Mouse (Mus musculus) midbrain, embryonic 14.5 days (tissue): ENCODE data around the gene Pde3a. TPM values are rescaled to one million over a fixed set of nuclear protein-coding genes. Genes with fewer than 3 reads are reported as not detected.

ENCODE experiments used
- ATAC-seq: fragments of 200-750 bp; cut with Nextera tagmentation; 2 replicates; pipeline ENCODE4 v1.8.0; 2017; ENCODE audit warnings: moderate number of reproducible peaks, moderate library complexity; ENCODE audit not compliant: low FRiP score, low TSS enrichment
- DNase-seq: peaks from one replicate; pipeline ENCODE4 v3.0.0-alpha.2; 2015
- H3K27ac ChIP-seq: fragments of 300-500 bp; sonication (generic); replicated peaks from 2 replicates; pipeline ENCODE4 v1.5.1; 2014; ENCODE audit warnings: mild to moderate bottlenecking, low read depth, low read length, moderate library complexity
- H3K27me3 ChIP-seq: fragments of 300-500 bp; sonication (generic); 2 replicates; pipeline ENCODE4 v1.6.1; 2014; ENCODE audit warnings: low read length, control low read depth, mixed read lengths; ENCODE audit not compliant: control insufficient read depth, insufficient read depth
- H3K36me3 ChIP-seq: fragments of 300-500 bp; sonication (generic); 2 replicates; pipeline ENCODE4 v1.6.1; 2014; ENCODE audit warnings: low read length, control low read depth; ENCODE audit not compliant: control insufficient read depth, insufficient read depth
- H3K4me1 ChIP-seq: fragments of 300-500 bp; sonication (generic); 2 replicates; pipeline ENCODE4 v1.6.1; 2014; ENCODE audit warnings: mild to moderate bottlenecking, antibody characterized with exemption, low read length, control low read depth; ENCODE audit not compliant: control insufficient read depth, insufficient read depth
- H3K4me2 ChIP-seq: fragments of 300-500 bp; sonication (generic); 2 replicates; pipeline ENCODE4 v1.6.1; 2014; ENCODE audit warnings: mild to moderate bottlenecking, low read length, moderate library complexity
- H3K4me3 ChIP-seq: fragments of 300-500 bp; sonication (generic); replicated peaks from 2 replicates; pipeline ENCODE4 v1.5.1; 2014; ENCODE audit warnings: low read depth, low read length
- H3K9ac ChIP-seq: fragments of 300-500 bp; sonication (generic); replicated peaks from 2 replicates; pipeline ENCODE4 v1.6.1; 2014; ENCODE audit warnings: mild to moderate bottlenecking, low read length, moderate library complexity
- H3K9me3 ChIP-seq: fragments of 300-500 bp; sonication (generic); 2 replicates; pipeline ENCODE4 v1.6.1; 2016; ENCODE audit warnings: low read length, control low read depth, mixed read lengths; ENCODE audit not compliant: control insufficient read depth
- WGBS: fragments of 180-500 bp; shearing (Covaris S2); extraction: QIAGEN DNeasy Blood & Tissue Kit; methylation state at CpG from one replicate; pipeline ENCODE4 v1.1.7; 2014; 5-methylcytosine and 5-hydroxymethylcytosine counted together
- polyA plus RNA-seq: library from polyadenylated mRNA; unstranded; fragments of >200 nt; fragmentation: Nextera tagmentation; extraction: Ambion mirVana; gene quantifications from 2 replicates; pipeline ENCODE4 v1.2.1, GENCODE M21; 2014

The Pde3a gene
- polyA plus RNA-seq, 1 experiment from 2014 or later, result 3.1 TPM

GRCm38 (mm10) chr6:141525787-141526186 lies 276.7 kb downstream of the Pde3a start:
- WGBS, result 39% methylated on average over 1 of the region's 1 CpGs
- ATAC-seq, result no peak
- no peak overlapping the region for H3K27ac ChIP-seq
- no peaks in the 10 kb centered on the region for H3K9me3 ChIP-seq
- H3K4me2 ChIP-seq, result no peak overlapping the region
- H3K9ac ChIP-seq, result no peak overlapping the region
- no peaks in the 10 kb centered on the region for H3K4me1 ChIP-seq
- no peaks in the 10 kb centered on the region for H3K36me3 ChIP-seq
- H3K4me3 ChIP-seq, result no peak overlapping the region
- DNase-seq, result peak; percentile 2
- no peaks in the 10 kb centered on the region for H3K27me3 ChIP-seq

GRCm38 (mm10) chr6:141530865-141531264 lies 281.8 kb downstream of the Pde3a start:
- ATAC-seq (no peak), DNase-seq (no peak)
- Histone ChIP-seq H3K27me3 (no peaks in the 10 kb centered on the region), H3K9ac (no peak overlapping the region), H3K4me1 (no peaks in the 10 kb centered on the region), H3K27ac (no peak overlapping the region), H3K36me3 (no peaks in the 10 kb centered on the region), H3K4me3 (no peak overlapping the region), H3K4me2 (no peak overlapping the region), H3K9me3 (no peaks in the 10 kb centered on the region)
- WGBS, result 85% methylated on average over 6 of the region's 6 CpGs

GRCm38 (mm10) chr6:141537298-141537697 lies 288.2 kb downstream of the Pde3a start:
- no peak overlapping the region for H3K27ac ChIP-seq
- H3K4me1 ChIP-seq, result no peaks in the 10 kb centered on the region
- no peak for ATAC-seq
- H3K4me2 ChIP-seq, result no peak overlapping the region
- DNase-seq, result no peak
- no peaks in the 10 kb centered on the region for H3K36me3 ChIP-seq
- 83% methylated on average over 3 of the region's 3 CpGs for WGBS
- H3K27me3 ChIP-seq, result no peaks in the 10 kb centered on the region
- H3K9ac ChIP-seq, result no peak overlapping the region
- H3K4me3 ChIP-seq, result no peak overlapping the region
- no peaks in the 10 kb centered on the region for H3K9me3 ChIP-seq

GRCm38 (mm10) chr6:141541136-141541535 lies 292.1 kb downstream of the Pde3a start:
- Histone ChIP-seq H3K27me3 (no peaks in the 10 kb centered on the region), H3K36me3 (no peaks in the 10 kb centered on the region), H3K4me2 (no peak overlapping the region), H3K4me3 (no peak overlapping the region), H3K9me3 (no peaks in the 10 kb centered on the region), H3K9ac (no peak overlapping the region), H3K4me1 (no peaks in the 10 kb centered on the region), H3K27ac (no peak overlapping the region)
- 95% methylated on average over 1 of the region's 1 CpGs for WGBS
- no peak for DNase-seq
- no peak for ATAC-seq

- Histone ChIP-seq H3K27ac (no peak overlapping the region), H3K4me3 (no peak overlapping the region), H3K36me3 (no peaks in the 10 kb centered on the region), H3K4me2 (no peak overlapping the region), H3K9ac (no peak overlapping the region), H3K9me3 (no peaks in the 10 kb centered on the region), H3K4me1 (no peaks in the 10 kb centered on the region), H3K27me3 (no peaks in the 10 kb centered on the region)
- WGBS, result 86% methylated on average over 7 of the region's 7 CpGs
- DNase-seq, result no peak
- ATAC-seq, result no peak
These were observed 294.3 kb downstream of the Pde3a start for GRCm38 (mm10) chr6:141543344-141543743.
